Mouse (Mus musculus) left cerebral cortex, adult 18-20 months (tissue): Measurements from ENCODE around the gene Ush1g. TPM values are rescaled to one million over a fixed set of nuclear protein-coding genes. Genes with fewer than 3 reads are reported as not detected.

ENCODE experiments used
- DNase-seq, 2 experiments: peaks; one replicate each; pipeline ENCODE4 v3.0.0; 2021 to 2022; ENCODE audit warnings: low spot score in 2 of 2, mixed read lengths in 1 of 2
- long read RNA-seq, 2 experiments: library from polyadenylated mRNA; stranded (forward); transcript quantifications; one replicate each; pipeline ENCODE4 v2.0.0; 2021
- total RNA-seq, 2 experiments: library from RNA; stranded (reverse); gene quantifications; 2 replicates each; pipeline ENCODE4 v1.2.3; 2021

Ush1g gene
- total RNA-seq = under 1 TPM; 0.26 to 0.52 TPM
- long read RNA-seq, experiment 1, partial matches to known transcripts = 1 of 1 reads
- long read RNA-seq, experiment 1, other reads (novel, unspliced or antisense) = 0 of 1 reads
- long read RNA-seq, experiment 2, partial matches to known transcripts = 0 of 1 reads
- long read RNA-seq, experiment 2, other reads (novel, unspliced or antisense) = 0 of 1 reads

- peak; percentile 50 to 52 for DNase-seq
Observed at GRCm38 (mm10) chr11:115321906-115322693, at the start of gene Ush1g. Gene Ush1g (minus strand): TSS chr11:115322041.

- no peak for DNase-seq
Observed at GRCm38 (mm10) chr11:115371354-115371753, 49.5 kb upstream of the Ush1g start.

GRCm38 (mm10) chr11:115370368-115370767 lies 48.5 kb upstream of the Ush1g start:
- no peak for DNase-seq

- peak; percentile 90 for DNase-seq
Observed at GRCm38 (mm10) chr11:115367395-115367944, 45.6 kb upstream of the Ush1g start, which contains the start of gene Hid1. Gene Hid1 (minus strand): TSS chr11:115367756.

GRCm38 (mm10) chr11:115366706-115367394 lies 45.0 kb upstream of the Ush1g start:
- DNase-seq = peak; percentile 40 to 64

- no peak for DNase-seq
Observed at GRCm38 (mm10) chr11:115366039-115366705, 44.3 kb upstream of the Ush1g start.

- no peak for DNase-seq
Observed at GRCm38 (mm10) chr11:115364136-115364535, 42.3 kb upstream of the Ush1g start.

GRCm38 (mm10) chr11:115359726-115360125 lies 37.9 kb upstream of the Ush1g start:
- no peak for DNase-seq

GRCm38 (mm10) chr11:115359293-115359692 lies 37.5 kb upstream of the Ush1g start:
- no peak for DNase-seq

- peak; percentile 70 to 78 for DNase-seq
Observed at GRCm38 (mm10) chr11:115358468-115358867, 36.6 kb upstream of the Ush1g start.

- DNase-seq = peak; percentile 68 to 71
Observed at GRCm38 (mm10) chr11:115354183-115354582, 32.3 kb upstream of the Ush1g start.

- DNase-seq = no peak
Observed at GRCm38 (mm10) chr11:115353375-115353774, 31.5 kb upstream of the Ush1g start.

- DNase-seq = no peak
Observed at GRCm38 (mm10) chr11:115349976-115350375, 28.1 kb upstream of the Ush1g start.

- no peak for DNase-seq
Observed at GRCm38 (mm10) chr11:115348681-115349248, 26.9 kb upstream of the Ush1g start.

GRCm38 (mm10) chr11:115345515-115345914 lies 23.7 kb upstream of the Ush1g start:
- DNase-seq = no peak

- DNase-seq = peak in 1 of 2 experiments; percentile 22
Observed at GRCm38 (mm10) chr11:115344967-115345366, 23.1 kb upstream of the Ush1g start.

- no peak for DNase-seq
Observed at GRCm38 (mm10) chr11:115341866-115342265, 20.0 kb upstream of the Ush1g start.

GRCm38 (mm10) chr11:115341246-115341645 lies 19.4 kb upstream of the Ush1g start:
- no peak for DNase-seq

- DNase-seq = no peak
Observed at GRCm38 (mm10) chr11:115337826-115338225, 16.0 kb upstream of the Ush1g start.

GRCm38 (mm10) chr11:115337350-115337749 lies 15.5 kb upstream of the Ush1g start:
- no peak for DNase-seq

GRCm38 (mm10) chr11:115336115-115336514 lies 14.3 kb upstream of the Ush1g start:
- DNase-seq = no peak
